Mouse (Mus musculus) cortical plate, adult 2 months (tissue): Measurements from ENCODE around the gene 4930402H24Rik.

Source experiments
- CTCF ChIP-seq: fragments of 200-500 bp; IDR thresholded peaks from 2 replicates; pipeline ENCODE4 v1.5.1; 2011; ENCODE audit warnings: mild to moderate bottlenecking, control low read depth, low read length; ENCODE audit not compliant: insufficient read depth; ENCODE audit errors: extremely low read depth
- POLR2A ChIP-seq: fragments of 200-500 bp; IDR thresholded peaks from 2 replicates; pipeline ENCODE4 v1.6.1; 2011; ENCODE audit warnings: mild to moderate bottlenecking, low read length, control low read depth; ENCODE audit not compliant: insufficient read depth; ENCODE audit errors: extremely low read depth

DNA sequence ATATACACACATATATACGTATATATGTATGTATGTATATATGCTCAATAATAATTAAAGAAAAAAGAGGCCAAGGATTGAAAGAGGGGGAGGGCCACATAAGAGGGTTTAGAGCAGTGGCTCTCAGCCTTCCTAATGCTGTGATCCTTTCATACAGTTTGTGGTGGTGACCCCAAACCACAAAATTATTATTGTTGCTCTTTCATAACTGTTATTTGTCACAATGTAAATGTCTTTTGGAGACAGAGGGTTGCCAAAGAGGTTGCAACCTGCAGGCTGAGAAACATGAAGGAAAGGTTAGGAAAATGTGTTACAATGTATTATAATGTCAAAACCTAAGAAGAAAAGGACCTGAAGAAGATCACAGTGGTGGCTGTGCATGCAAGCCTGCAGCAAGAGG lies 88.3 kb downstream of the 4930402H24Rik start:
- TF ChIP-seq POLR2A (no peak), CTCF (no peak)
